Mouse (Mus musculus): ENCODE measurements around the gene Tmem140. TPM values are rescaled to one million over a fixed set of nuclear protein-coding genes. Genes with fewer than 3 reads are reported as not detected.

Gene Tmem140
- 1 to 10 TPM; 1.9 to 4.3 (median 2.9) TPM for total RNA-seq (2022)

DNA sequence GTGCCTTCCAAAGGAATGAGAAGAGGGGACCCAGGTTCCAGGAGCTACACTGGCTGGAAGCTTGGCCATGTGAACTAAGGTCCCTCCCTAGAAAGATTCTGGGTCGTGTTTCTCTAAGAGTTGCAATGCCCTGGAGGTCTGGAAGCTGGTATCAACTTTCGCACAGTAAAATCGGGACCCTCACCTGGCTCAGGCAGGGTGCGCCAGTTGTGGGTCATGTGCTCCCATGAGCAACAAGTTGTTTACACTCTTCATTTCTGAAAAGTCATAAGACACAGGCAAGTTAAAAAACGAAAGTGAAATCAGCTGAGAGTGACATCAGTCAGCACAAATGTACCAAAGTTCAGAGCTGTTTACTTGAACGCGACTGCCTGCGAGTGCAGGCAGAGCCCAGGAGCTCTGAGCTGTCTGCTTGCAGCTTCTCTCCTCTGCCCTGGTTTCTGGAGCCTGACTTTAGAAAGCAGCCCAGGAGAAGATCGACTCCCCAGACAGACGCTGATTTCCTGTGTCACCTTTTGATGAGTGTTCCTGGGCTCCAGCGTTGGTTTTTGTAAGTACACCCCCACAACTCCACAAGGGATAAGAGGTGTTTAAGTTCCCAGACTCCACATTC is at the start of gene Tmem140:
Gene Tmem140 (plus strand): TSS at position 356 of the 613 bp plus-strand sequence.
- DNase-seq (ENCODE audit: low spot score in 2 of 2) = no peak

- DNase-seq (ENCODE audit: low spot score in 2 of 2) = peak in 1 of 2 experiments; percentile 8
Measured at GRCm38 (mm10) chr6:34824406-34824805, 38.5 kb upstream of the Tmem140 start.

- peak in 1 of 2 experiments; percentile 53 for DNase-seq (ENCODE audit: low spot score in 2 of 2)
Measured at GRCm38 (mm10) chr6:34832352-34832751, 30.6 kb upstream of the Tmem140 start.

GRCm38 (mm10) chr6:34861546-34862053 is 1.3 kb upstream of the Tmem140 start:
- DNase-seq (ENCODE audit: low spot score in 2 of 2) = no peak

GRCm38 (mm10) chr6:34862381-34862780 is 565 bp upstream of the Tmem140 start:
- DNase-seq (ENCODE audit: low spot score in 2 of 2) = no peak

- DNase-seq (ENCODE audit: low spot score in 2 of 2) = no peak
Measured at GRCm38 (mm10) chr6:34863786-34864514, 1.0 kb downstream of the Tmem140 start.

DNA sequence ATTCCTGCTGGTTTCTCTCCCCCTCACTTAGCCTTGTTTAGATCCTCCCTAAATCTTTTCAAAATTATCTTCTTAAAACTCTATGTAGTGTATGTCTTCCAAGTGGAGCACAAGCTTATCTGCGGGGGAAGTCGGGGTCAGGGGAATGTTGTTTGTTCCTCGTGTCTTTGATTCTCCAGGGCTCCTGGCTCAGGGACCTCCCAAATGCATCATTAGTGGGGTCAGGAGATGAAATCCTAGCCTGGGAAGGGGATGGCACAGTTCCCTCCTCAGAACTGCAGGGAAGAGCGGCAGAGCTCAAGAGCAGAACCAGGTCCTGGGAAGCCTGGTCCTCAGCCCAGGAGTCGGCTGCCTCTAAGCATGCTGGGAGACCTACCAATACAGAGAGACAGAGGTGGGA is 2.3 kb downstream of the Tmem140 start:
- no peak for DNase-seq (ENCODE audit: low spot score in 2 of 2)

DNA sequence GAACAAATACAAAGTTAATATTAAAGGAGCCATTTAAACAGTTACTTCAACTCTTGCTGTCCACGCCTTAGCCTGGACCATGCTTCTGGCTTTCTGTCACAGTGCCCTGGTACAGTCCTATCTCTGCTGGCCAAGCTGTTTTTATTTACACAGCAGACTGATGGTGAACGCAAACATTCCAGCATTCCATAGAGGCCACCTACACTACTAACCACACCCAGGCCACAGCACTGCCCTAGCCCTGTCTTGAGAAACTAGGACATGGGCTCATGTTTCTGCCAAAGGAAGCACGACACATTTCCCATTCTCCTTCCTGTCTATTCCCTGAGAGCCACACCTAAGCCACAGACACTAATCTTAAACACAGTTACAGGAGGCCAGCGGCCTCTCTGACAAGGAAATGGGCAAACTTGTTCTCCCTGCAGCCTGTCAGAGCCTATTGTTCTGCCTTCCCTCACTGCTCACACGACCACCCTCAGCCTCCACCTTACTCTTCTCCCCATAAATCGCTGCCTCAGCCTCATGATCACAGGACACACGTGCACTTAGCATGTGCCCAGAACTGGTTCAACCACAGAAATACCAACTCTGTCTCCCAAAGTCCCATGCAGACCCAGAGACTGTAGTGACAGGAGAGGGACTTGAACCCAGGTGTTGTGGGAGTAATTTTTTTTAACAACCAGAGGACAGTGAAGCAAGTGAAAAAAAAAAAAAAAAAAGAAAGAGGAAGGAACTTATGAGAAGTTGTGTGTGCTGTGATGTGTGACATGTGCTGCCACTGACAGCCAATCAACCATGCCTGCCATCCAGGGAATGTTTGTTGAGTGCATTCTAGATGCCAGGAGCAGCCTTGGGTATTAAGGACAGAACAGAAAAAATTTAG is 3.0 kb downstream of the Tmem140 start:
- no peak for DNase-seq (ENCODE audit: low spot score in 2 of 2)

DNA sequence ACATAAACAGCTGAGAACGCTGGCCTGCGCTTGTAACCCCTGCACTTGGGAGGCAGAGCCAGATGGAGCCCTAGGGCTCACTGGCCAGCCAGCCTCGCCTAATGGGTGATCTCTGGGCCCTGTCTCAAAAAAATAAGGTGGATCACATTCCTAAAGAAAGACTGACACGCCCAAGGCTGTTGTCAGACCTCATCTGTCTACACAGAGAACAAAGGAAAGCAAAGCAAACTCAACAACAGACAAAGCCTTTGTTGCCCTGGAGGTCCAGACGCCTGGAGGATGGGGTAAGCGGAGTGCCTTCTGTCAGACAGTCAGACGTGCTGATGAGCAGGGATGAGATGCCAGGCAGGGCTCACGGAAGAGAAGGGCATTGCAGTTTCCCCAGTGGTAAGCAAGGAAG is 3.8 kb downstream of the Tmem140 start:
- DNase-seq (ENCODE audit: low spot score in 2 of 2) = no peak

- no peak for DNase-seq (ENCODE audit: low spot score in 2 of 2)
Measured at GRCm38 (mm10) chr6:34867301-34867994, 4.5 kb downstream of the Tmem140 start.

- no peak for DNase-seq (ENCODE audit: low spot score in 2 of 2)
Measured at GRCm38 (mm10) chr6:34867995-34868350, 5.0 kb downstream of the Tmem140 start.

DNA sequence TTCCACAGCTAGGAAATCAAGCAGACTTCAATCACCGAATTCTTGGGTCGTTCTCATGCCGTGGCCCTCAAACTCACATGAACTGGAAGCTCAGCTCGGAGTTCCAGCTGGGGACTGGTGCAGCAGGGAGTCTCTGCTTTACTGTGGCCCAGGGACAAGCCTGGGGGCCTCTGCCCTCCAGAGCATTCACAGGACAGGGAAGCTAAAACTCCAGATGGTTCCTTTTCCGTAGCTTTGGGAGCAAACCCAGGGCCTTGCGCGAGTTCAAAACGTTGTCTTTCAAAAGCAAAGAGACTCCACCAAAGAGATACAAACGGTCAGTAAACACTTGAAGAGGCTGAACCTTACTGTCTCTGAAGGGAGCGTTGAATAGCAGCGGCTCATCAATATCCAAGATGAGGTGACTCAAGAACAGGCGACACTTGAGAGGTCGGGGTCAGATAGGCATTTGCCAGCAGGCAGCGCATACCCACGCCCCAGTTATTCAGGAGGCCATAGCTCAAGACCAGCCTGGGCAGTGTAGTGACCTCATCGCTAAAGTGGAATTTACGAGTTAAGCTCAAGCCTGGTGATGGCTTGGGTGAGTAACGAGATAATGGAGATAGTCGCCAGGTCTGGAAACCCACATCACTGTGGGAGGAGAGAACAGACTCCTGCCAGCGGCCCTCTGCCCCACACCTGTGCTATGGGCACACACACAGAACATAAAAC is 5.7 kb downstream of the Tmem140 start:
- no peak for DNase-seq (ENCODE audit: low spot score in 2 of 2)

DNA sequence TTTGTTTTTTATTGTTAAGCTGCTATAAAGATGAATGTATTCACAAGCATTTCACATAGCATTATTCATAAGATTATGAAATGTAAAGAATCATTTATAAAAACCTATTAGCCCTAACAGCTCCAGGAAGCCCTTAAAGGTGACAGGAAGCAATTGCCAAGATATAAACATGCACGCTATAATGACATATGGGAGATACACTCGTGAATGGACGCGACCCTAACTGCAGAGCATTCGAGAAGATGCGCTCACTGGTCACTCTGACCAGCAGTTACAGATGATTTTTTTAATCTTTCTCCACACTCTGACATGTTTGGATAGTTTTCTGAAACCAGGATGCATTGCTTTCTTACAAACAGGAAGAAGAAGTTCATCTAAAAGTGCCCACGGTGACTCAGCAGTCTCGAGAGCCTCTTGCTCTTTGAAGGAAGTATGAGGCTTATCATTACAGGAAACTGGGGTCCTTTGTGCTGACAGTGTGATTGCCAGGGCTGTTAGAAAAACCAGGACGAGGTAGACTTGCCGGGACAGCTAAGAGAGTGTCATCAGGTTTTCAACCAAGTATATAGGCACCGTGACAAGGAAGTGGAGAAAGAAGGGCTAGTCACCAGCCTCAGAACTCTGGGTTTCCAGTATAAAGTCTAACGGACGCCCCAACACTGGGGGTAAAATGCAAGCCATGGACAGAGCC is 6.4 kb downstream of the Tmem140 start:
- DNase-seq (ENCODE audit: low spot score in 2 of 2) = no peak

GRCm38 (mm10) chr6:34870136-34870535 is 7.2 kb downstream of the Tmem140 start:
- DNase-seq (ENCODE audit: low spot score in 2 of 2) = no peak

DNA sequence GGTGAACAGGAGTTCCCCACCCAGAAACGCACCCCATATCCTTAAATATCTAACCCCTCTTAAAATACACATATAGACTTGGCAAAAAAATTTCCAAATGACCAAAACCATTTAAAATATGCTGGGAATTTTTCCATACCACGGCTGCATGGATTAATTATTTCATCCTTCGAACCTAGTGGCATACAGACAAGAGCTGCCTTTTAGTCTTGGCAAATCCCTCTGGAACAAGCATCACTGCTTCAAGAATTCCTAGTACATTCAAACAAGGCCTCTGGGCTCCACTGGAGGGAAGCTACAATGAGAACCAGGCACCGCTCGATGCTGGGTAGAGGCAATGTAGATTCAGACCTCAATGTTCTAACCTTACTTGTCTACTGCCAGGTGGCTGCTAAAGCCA is 7.8 kb downstream of the Tmem140 start:
- no peak for DNase-seq (ENCODE audit: low spot score in 2 of 2)

DNA sequence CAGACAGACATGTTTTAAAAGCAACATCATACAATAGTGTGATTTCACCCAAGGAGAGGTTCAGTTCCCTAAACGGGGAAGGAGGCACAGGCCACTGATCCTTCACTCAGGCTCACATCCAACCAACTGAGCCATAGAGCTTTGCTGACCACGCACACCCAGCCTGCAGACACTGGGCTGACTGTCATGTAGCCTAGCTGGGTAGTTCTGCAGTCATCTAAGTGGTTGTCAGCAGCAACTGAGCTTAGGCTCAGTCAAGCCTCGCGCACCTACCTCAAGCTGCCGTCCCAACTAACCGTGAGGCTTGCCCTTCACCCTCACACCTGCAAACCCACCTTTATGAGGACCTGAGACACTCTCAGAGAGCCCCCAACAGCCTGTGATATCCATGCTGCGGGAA is 9.0 kb downstream of the Tmem140 start:
- DNase-seq (ENCODE audit: low spot score in 2 of 2) = no peak

DNA sequence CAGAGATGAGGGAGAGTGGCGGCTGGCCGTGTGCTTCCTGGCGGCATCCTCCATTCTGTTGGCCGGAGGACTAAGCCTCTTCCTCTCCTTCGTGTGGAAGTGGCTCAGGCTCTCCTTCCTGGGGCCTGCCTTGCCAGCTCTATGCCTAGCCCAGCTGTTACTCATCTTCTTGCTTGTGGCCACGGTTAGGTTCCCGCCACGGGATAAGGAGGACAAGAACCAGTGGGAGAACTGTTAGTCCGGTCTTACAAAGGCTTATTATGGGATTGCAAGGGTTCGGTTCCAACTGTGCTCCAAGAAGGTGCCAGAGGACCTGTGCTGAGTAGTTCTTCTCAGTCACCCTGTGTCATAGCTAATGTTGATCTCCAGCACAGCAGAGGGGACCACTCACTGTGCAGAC is 9.9 kb downstream of the Tmem140 start:
- DNase-seq (ENCODE audit: low spot score in 2 of 2) = peak in 1 of 2 experiments; percentile 3

DNA sequence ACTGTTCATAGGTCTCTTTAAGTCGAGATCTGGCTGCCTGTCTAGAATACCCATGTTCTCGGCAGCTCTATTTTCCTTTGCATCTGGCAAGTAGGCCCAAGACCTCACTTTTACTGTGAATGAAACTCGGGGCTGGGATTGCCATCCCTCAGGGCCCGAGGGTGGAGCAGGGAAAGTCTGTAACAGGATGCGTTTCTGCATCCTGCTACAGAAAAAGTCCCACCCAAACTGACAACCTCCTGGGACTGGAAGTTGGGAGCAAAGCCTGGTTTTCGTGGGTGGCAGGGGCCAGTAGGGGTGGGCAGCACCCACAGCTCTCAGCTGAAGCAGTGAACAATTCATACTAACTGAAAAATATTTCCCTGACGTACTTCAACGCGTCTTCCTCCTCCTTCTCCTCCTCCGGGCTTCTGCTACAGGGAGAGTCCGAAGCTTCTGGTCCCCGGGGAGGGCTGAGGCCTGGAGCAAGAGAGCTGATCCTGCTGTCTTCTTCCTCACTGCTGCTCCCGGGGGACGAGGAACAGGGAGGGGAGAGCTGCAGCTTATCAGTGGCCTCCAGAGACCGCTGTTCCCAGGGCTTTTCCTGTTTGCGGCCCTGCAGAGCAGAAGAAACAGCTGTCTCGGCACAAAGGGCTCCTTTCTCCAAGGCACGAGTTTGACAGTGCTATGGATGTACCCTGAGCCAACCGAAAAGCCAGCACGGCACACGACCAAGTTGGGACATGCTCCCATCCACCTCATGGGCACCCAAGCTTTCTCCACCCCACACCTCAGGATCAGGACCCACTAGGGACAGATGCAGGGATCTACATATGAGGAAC is 11.4 kb downstream of the Tmem140 start:
- DNase-seq (ENCODE audit: low spot score in 2 of 2) = peak in 1 of 2 experiments; percentile 7

- no peak for DNase-seq (ENCODE audit: low spot score in 2 of 2)
Measured at GRCm38 (mm10) chr6:34875268-34875761, 12.4 kb downstream of the Tmem140 start.

All from left cerebral cortex, adult 8-10 months (tissue).